Comparison of ENCODE assay signal across 19 mouse cellular contexts in genomic region chr6:117049459-117050010, GRCm38 (mm10).
A peak's percentile ranks its signal among the peaks of the same experiment; 100 is the strongest.
DNase-seq lines count a peak whose midpoint lies in the region; ATAC-seq lines count a peak whose summit lies in the region.
"Had no signal": no experiment of that assay in that cellular context is flagged by ENCODE, and none has a peak within 500 bp of the region (broad histone marks: within the 10 kb centered on the region; RNA-seq: fewer than 3 reads in every experiment).

No protein-coding gene starts in this region.

- H3K27ac ChIP-seq in forebrain, embryonic 13.5 days = no peak overlapping the region
- H3K27ac ChIP-seq in forebrain, embryonic 11.5 days (ENCODE audit: low read depth, low read length) = no peak overlapping the region
- no peak overlapping the region for H3K27ac ChIP-seq in kidney, embryonic 15.5 days
- no peak overlapping the region for H3K27ac ChIP-seq in forebrain, embryonic 16.5 days (ENCODE audit: low read length)
- H3K27ac ChIP-seq: embryonic facial prominence, embryonic 10.5 days; gastrocnemius, adult 2 months; heart, embryonic 10.5 days; hindbrain, embryonic 15.5 days; intestine, embryonic 15.5 days; macrophage had no signal

- no peak overlapping the region for H3K9ac ChIP-seq in forebrain, embryonic 13.5 days
- H3K9ac ChIP-seq in forebrain, embryonic 11.5 days (ENCODE audit: low read length) = no peak overlapping the region
- H3K9ac ChIP-seq in kidney, embryonic 15.5 days = no peak overlapping the region
- H3K9ac ChIP-seq in forebrain, embryonic 16.5 days (replicated peaks; ENCODE audit: low read depth, low read length) = no peak overlapping the region
- H3K9ac ChIP-seq: hindbrain, embryonic 15.5 days; intestine, embryonic 15.5 days had no signal

- no peaks in the 10 kb centered on the region for H3K9me3 ChIP-seq in forebrain, embryonic 13.5 days (replicated peaks)
- H3K9me3 ChIP-seq in forebrain, embryonic 11.5 days (ENCODE audit: control insufficient read depth, low read length) = no peaks in the 10 kb centered on the region
- H3K9me3 ChIP-seq in kidney, embryonic 15.5 days (replicated peaks) = no peaks in the 10 kb centered on the region
- no peaks in the 10 kb centered on the region for H3K9me3 ChIP-seq in forebrain, embryonic 16.5 days (ENCODE audit: control insufficient read depth, low read length)
- H3K9me3 ChIP-seq: embryonic facial prominence, embryonic 10.5 days; heart, embryonic 10.5 days; hindbrain, embryonic 15.5 days; intestine, embryonic 15.5 days had no signal

- no peaks in the 10 kb centered on the region for H3K27me3 ChIP-seq in forebrain, embryonic 13.5 days
- no peaks in the 10 kb centered on the region for H3K27me3 ChIP-seq in forebrain, embryonic 11.5 days (ENCODE audit: control insufficient read depth, insufficient read depth, low read length)
- H3K27me3 ChIP-seq in kidney, embryonic 15.5 days = 0 out of 2 replicates have a peak, but pooled peaks cover 7% of the 10 kb centered on the region
- no peaks in the 10 kb centered on the region for H3K27me3 ChIP-seq in forebrain, embryonic 16.5 days (replicated peaks; ENCODE audit: control insufficient read depth, insufficient read depth, low read length)
- H3K27me3 ChIP-seq: hindbrain, embryonic 15.5 days; intestine, embryonic 15.5 days had no signal

- ATAC-seq in forebrain, embryonic 13.5 days = peak; percentile 41; the same call in 1 of the 2 replicates
- no peak; the same call in 1 of the 2 replicates for ATAC-seq in forebrain, embryonic 11.5 days (replicated peaks; ENCODE audit: low FRiP score)
- peak; percentile 75 for ATAC-seq in kidney, embryonic 15.5 days (replicated peaks; ENCODE audit: low FRiP score)
- peak; percentile 66 for ATAC-seq in forebrain, embryonic 16.5 days
- ATAC-seq: intestine, embryonic 15.5 days had no signal

- no peak for DNase-seq in forebrain, embryonic 11.5 days (ENCODE audit: low spot score)
- DNase-seq in kidney, adult 18-20 months = no peak
- peak; percentile 5 to 6 for DNase-seq in kidney, postnatal 36 days
- DNase-seq in MN1 (ENCODE audit: low spot score) = no peak
- DNase-seq in urinary bladder, postnatal 10 days (ENCODE audit: low spot score) = no peak
- DNase-seq: adrenal gland, postnatal 25 days; cerebellum, adult 11 months; cerebellum, adult 9-11 months; gastrocnemius, adult 2 months; thymus, postnatal 14 days had no signal

- H3K4me1 ChIP-seq in forebrain, embryonic 13.5 days = peaks cover 9% of the 10 kb centered on the region
- no peaks in the 10 kb centered on the region for H3K4me1 ChIP-seq in forebrain, embryonic 11.5 days (replicated peaks; ENCODE audit: control insufficient read depth, insufficient read depth, low read length)
- H3K4me1 ChIP-seq in kidney, embryonic 15.5 days = peaks cover 12% of the 10 kb centered on the region
- H3K4me1 ChIP-seq in forebrain, embryonic 16.5 days (replicated peaks; ENCODE audit: control insufficient read depth, insufficient read depth, low read length) = peaks cover 11% of the 10 kb centered on the region
- H3K4me1 ChIP-seq: heart, embryonic 10.5 days; intestine, embryonic 15.5 days had no signal

- no peaks in the 10 kb centered on the region for H3K36me3 ChIP-seq in forebrain, embryonic 13.5 days (ENCODE audit: poor library complexity, severe bottlenecking)
- no peaks in the 10 kb centered on the region for H3K36me3 ChIP-seq in forebrain, embryonic 11.5 days (ENCODE audit: control insufficient read depth, insufficient read depth, low read length)
- no peaks in the 10 kb centered on the region for H3K36me3 ChIP-seq in kidney, embryonic 15.5 days
- no peaks in the 10 kb centered on the region for H3K36me3 ChIP-seq in forebrain, embryonic 16.5 days (ENCODE audit: control insufficient read depth, insufficient read depth)
- H3K36me3 ChIP-seq: embryonic facial prominence, embryonic 10.5 days; heart, embryonic 10.5 days; hindbrain, embryonic 15.5 days; intestine, embryonic 15.5 days had no signal

- no peak overlapping the region for H3K4me3 ChIP-seq in forebrain, embryonic 13.5 days
- no peak overlapping the region for H3K4me3 ChIP-seq in forebrain, embryonic 11.5 days (ENCODE audit: low read depth, low read length)
- no peak overlapping the region for H3K4me3 ChIP-seq in kidney, embryonic 15.5 days (replicated peaks)
- H3K4me3 ChIP-seq in forebrain, embryonic 16.5 days (replicated peaks; ENCODE audit: low read length) = no peak overlapping the region
- H3K4me3 ChIP-seq: embryonic facial prominence, embryonic 10.5 days; gastrocnemius, adult 2 months; heart, embryonic 10.5 days; hindbrain, embryonic 15.5 days; intestine, embryonic 15.5 days had no signal

- no peak overlapping the region for H3K4me2 ChIP-seq in forebrain, embryonic 13.5 days
- no peak overlapping the region for H3K4me2 ChIP-seq in forebrain, embryonic 11.5 days (ENCODE audit: low read depth, low read length, severe bottlenecking)
- H3K4me2 ChIP-seq in kidney, embryonic 15.5 days = peak overlapping the region; percentile 32
- H3K4me2 ChIP-seq in forebrain, embryonic 16.5 days (ENCODE audit: low read length) = no peak overlapping the region
- H3K4me2 ChIP-seq: hindbrain, embryonic 15.5 days; intestine, embryonic 15.5 days; midbrain, embryonic 11.5 days had no signal

- WGBS in forebrain, embryonic 13.5 days = 41% methylated on average over 14 of the region's 14 CpGs
- 67% methylated on average over 14 of the region's 14 CpGs for WGBS in forebrain, embryonic 11.5 days
- WGBS in kidney, embryonic 15.5 days = 17% methylated on average over 14 of the region's 14 CpGs
- 25% methylated on average over 14 of the region's 14 CpGs for WGBS in forebrain, embryonic 16.5 days

Comparison
In these comparisons a context has a peak if more than half of its experiments do, and no peak if none do; other contexts are left out.
1. DNase-seq: peak in kidney, postnatal 36 days (2 of 2); none in forebrain, embryonic 11.5 days (single experiment), kidney, adult 18-20 months (single experiment), MN1 (single experiment) and urinary bladder, postnatal 10 days (single experiment).